Mouse (Mus musculus) CD8-positive naive resting alpha-beta T cell, adult 57 days (primary cell): Measurements from ENCODE around the gene Pcgf5. TPM values are rescaled to one million over a fixed set of nuclear protein-coding genes. Genes with fewer than 3 reads are reported as not detected.

Source experiments
- total RNA-seq: library from RNA; stranded (reverse); gene quantifications from one replicate; pipeline ENCODE4 v1.2.4, GENCODE M21; 2023

Gene Pcgf5
- 61.4 TPM for total RNA-seq

GRCm38 (mm10) chr19:36348161-36348800, at the start of gene Pcgf5:
Gene Pcgf5 (plus strand): TSS chr19:36348309.

Other genes with a start within 250 kb of the Pcgf5 start
- not detected for gene Ankrd1, start 228.2 kb upstream of the Pcgf5 start, total RNA-seq
- 2.3 TPM for gene Hectd2, start 206.3 kb downstream of the Pcgf5 start, total RNA-seq